Mouse (Mus musculus) frontal cortex, adult 2 months (tissue): ENCODE measurements around the gene Sowaha. TPM values are rescaled to one million over a fixed set of nuclear protein-coding genes. Genes with fewer than 3 reads are reported as not detected.

Source experiments
- DNase-seq, 2 experiments: peaks; one replicate each; pipeline ENCODE4 v3.0.0; 2022; ENCODE audit warnings: low spot score in 1 of 2; ENCODE audit errors: extremely low spot score in 1 of 2
- polyA plus RNA-seq: library from polyadenylated mRNA; depleted of rRNA; stranded (reverse); fragments of >200 nt; gene quantifications from 2 replicates; pipeline ENCODE4 v1.2.3, GENCODE M21; 2012

Sowaha gene
- polyA plus RNA-seq, 1 experiment = 43.3 TPM

- DNase-seq = no peak
These were observed 1.5 kb downstream of the Sowaha start for GRCm38 (mm10) chr11:53478383-53479170.

- no peak for DNase-seq
These were observed 2.2 kb downstream of the Sowaha start for GRCm38 (mm10) chr11:53477833-53478232.

GRCm38 (mm10) chr11:53475620-53476019 is 4.5 kb downstream of the Sowaha start:
- peak in 1 of 2 experiments; percentile 56 for DNase-seq

- no peak for DNase-seq
These were observed 7.4 kb downstream of the Sowaha start for GRCm38 (mm10) chr11:53472709-53473108.

- DNase-seq = peak; percentile 86 to 98
These were observed 9.9 kb downstream of the Sowaha start, which contains the start of gene Gm9837 for GRCm38 (mm10) chr11:53469968-53470695. Gene Gm9837, minus strand, starts transcription at chr11:53470479.

- no peak for DNase-seq
These were observed 10.6 kb downstream of the Sowaha start for GRCm38 (mm10) chr11:53469294-53469967.

GRCm38 (mm10) chr11:53466231-53466971 is 13.7 kb downstream of the Sowaha start:
- peak in 1 of 2 experiments; percentile 90 for DNase-seq

- DNase-seq = peak in 1 of 2 experiments; percentile 77
These were observed 16.3 kb downstream of the Sowaha start for GRCm38 (mm10) chr11:53463551-53464424.

- no peak for DNase-seq
These were observed 18.3 kb downstream of the Sowaha start for GRCm38 (mm10) chr11:53461727-53462126.

GRCm38 (mm10) chr11:53460192-53460591 is 19.9 kb downstream of the Sowaha start:
- DNase-seq = no peak

GRCm38 (mm10) chr11:53458996-53459395 is 21.1 kb downstream of the Sowaha start:
- DNase-seq = no peak

GRCm38 (mm10) chr11:53457372-53457954 is 22.6 kb downstream of the Sowaha start:
- no peak for DNase-seq

GRCm38 (mm10) chr11:53456474-53457371 is 23.4 kb downstream of the Sowaha start, which contains the start of the genes Gm10447 and Shroom1:
Gene Gm10447, minus strand, starts transcription at chr11:53457110.
Gene Shroom1, plus strand, starts transcription at chr11:53457205.
- no peak for DNase-seq

GRCm38 (mm10) chr11:53453031-53453430 is 27.0 kb downstream of the Sowaha start:
- no peak for DNase-seq

- no peak for DNase-seq
These were observed 27.7 kb downstream of the Sowaha start for GRCm38 (mm10) chr11:53452396-53452795.

GRCm38 (mm10) chr11:53451361-53451760 is 28.7 kb downstream of the Sowaha start:
- no peak for DNase-seq

GRCm38 (mm10) chr11:53450070-53450705 is 29.9 kb downstream of the Sowaha start:
- DNase-seq = no peak
